Comparison of ENCODE assay signal across 8 mouse cellular contexts in the genomic region with DNA sequence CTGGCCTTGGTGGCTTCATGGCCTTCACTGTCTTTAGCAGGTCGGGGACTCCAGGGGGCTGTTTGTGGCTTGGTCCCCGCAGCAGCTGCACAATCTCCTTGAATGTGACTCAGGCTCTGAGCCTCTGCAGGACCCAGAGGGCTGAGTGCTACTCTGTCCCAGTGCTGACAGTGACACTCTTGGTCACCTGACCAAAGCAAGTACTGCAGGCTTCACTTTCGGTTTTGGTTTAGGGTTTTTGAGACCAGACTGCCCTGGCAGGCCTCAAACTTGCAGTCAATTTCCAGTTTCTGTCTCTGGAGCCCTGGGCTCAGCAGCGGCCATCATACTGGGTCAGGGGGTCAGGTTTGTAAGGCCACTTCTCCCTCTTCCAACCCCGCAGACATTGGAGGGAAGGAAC. TPM values are rescaled to one million over a fixed set of nuclear protein-coding genes. Genes with fewer than 3 reads are reported as not detected.
DNase-seq lines count a peak whose midpoint lies in the region; ATAC-seq and TF ChIP-seq lines count a peak whose summit lies in the region.

No protein-coding gene starts in this region.

- no peak for TF ChIP-seq CTCF in lung, embryonic 14.5 days (IDR thresholded peaks at IDR 0.05; ENCODE audit: low read depth)

- H3K4me1 ChIP-seq in intestine, embryonic 15.5 days (replicated peaks), result peaks cover 13% of the 10 kb centered on the region; the same call in 1 of the 2 replicates
- no peaks in the 10 kb centered on the region for H3K4me1 ChIP-seq in lung, embryonic 14.5 days (ENCODE audit: insufficient read depth)
- H3K4me1 ChIP-seq in stomach, embryonic 16.5 days (ENCODE audit: control insufficient read depth, insufficient read depth, low read length), result no peaks in the 10 kb centered on the region; the same call in 1 of the 2 replicates
- no peaks in the 10 kb centered on the region for H3K4me1 ChIP-seq in forebrain, embryonic 14.5 days (ENCODE audit: control insufficient read depth, insufficient read depth, low read length)

- H3K36me3 ChIP-seq in intestine, embryonic 15.5 days, result 0 out of 2 replicates have a peak, but pooled peaks cover 3% of the 10 kb centered on the region
- H3K36me3 ChIP-seq in lung, embryonic 14.5 days (ENCODE audit: insufficient read depth), result peaks cover 11% of the 10 kb centered on the region; the same call in 1 of the 2 replicates
- H3K36me3 ChIP-seq in stomach, embryonic 16.5 days (ENCODE audit: control insufficient read depth, insufficient read depth, low read length), result no peaks in the 10 kb centered on the region
- no peaks in the 10 kb centered on the region for H3K36me3 ChIP-seq in forebrain, embryonic 14.5 days (ENCODE audit: control insufficient read depth, insufficient read depth, low read length)

- ATAC-seq in erythroblast, adult 5-6 weeks (replicated peaks; ENCODE audit: low FRiP score, poor library complexity, severe bottlenecking), result peak; percentile 65
- ATAC-seq in intestine, embryonic 15.5 days, result peak; percentile 79
- peak; percentile 68 for ATAC-seq in lung, embryonic 14.5 days (ENCODE audit: insufficient read depth)
- ATAC-seq in stomach, embryonic 16.5 days (ENCODE audit: insufficient read depth, low FRiP score), result peak; percentile 68; the same call in 1 of the 2 replicates
- no peak for ATAC-seq in forebrain, embryonic 14.5 days

- no peak overlapping the region for H3K4me3 ChIP-seq in intestine, embryonic 15.5 days (replicated peaks)
- no peak overlapping the region for H3K4me3 ChIP-seq in lung, embryonic 14.5 days (ENCODE audit: low read depth, low read length)
- no peak overlapping the region for H3K4me3 ChIP-seq in stomach, embryonic 16.5 days (replicated peaks; ENCODE audit: low read length)
- no peak overlapping the region for H3K4me3 ChIP-seq in forebrain, embryonic 14.5 days (ENCODE audit: low read depth, low read length)

- peak; percentile 47 for DNase-seq in MEL-GATA-1-ER (ENCODE audit: extremely low read depth, low read depth)
- peak; percentile 75 for DNase-seq in lung, embryonic 14.5 days
- no peak for DNase-seq in cerebellum, postnatal 36 days
- DNase-seq in embryo, embryonic 10 days (ENCODE audit: low spot score), result no peak
- no peak for DNase-seq in forebrain, embryonic 14.5 days (ENCODE audit: low spot score)

- peak overlapping the region; percentile 35; the same call in 1 of the 2 replicates for H3K4me2 ChIP-seq in intestine, embryonic 15.5 days (replicated peaks)
- H3K4me2 ChIP-seq in lung, embryonic 14.5 days, result peak overlapping the region; percentile 27; the same call in 1 of the 2 replicates
- 0 out of 2 replicates have a peak overlapping the region, but pooled peaks have one; percentile 8 for H3K4me2 ChIP-seq in stomach, embryonic 16.5 days (ENCODE audit: low read depth, low read length)
- no peak overlapping the region for H3K4me2 ChIP-seq in forebrain, embryonic 14.5 days (ENCODE audit: low read length)

- peak overlapping the region; percentile 28; the same call in 1 of the 2 replicates for H3K9ac ChIP-seq in intestine, embryonic 15.5 days
- H3K9ac ChIP-seq in lung, embryonic 14.5 days, result no peak overlapping the region
- peak overlapping the region; percentile 49; the same call in 1 of the 2 replicates for H3K9ac ChIP-seq in stomach, embryonic 16.5 days (ENCODE audit: low read length)
- H3K9ac ChIP-seq in forebrain, embryonic 14.5 days (ENCODE audit: low read length), result no peak overlapping the region

- H3K27ac ChIP-seq in intestine, embryonic 15.5 days, result peak overlapping the region; percentile 73
- peak overlapping the region; percentile 54; the same call in 1 of the 2 replicates for H3K27ac ChIP-seq in lung, embryonic 14.5 days (ENCODE audit: low read depth)
- H3K27ac ChIP-seq in stomach, embryonic 16.5 days (ENCODE audit: low read length), result peak overlapping the region; percentile 67
- H3K27ac ChIP-seq in forebrain, embryonic 14.5 days (ENCODE audit: low read depth, low read length), result no peak overlapping the region

- no peaks in the 10 kb centered on the region for H3K27me3 ChIP-seq in intestine, embryonic 15.5 days (replicated peaks)
- no peaks in the 10 kb centered on the region for H3K27me3 ChIP-seq in lung, embryonic 14.5 days (ENCODE audit: insufficient read depth, low read length)
- no peaks in the 10 kb centered on the region for H3K27me3 ChIP-seq in stomach, embryonic 16.5 days (ENCODE audit: control insufficient read depth, insufficient read depth, low read length)
- no peaks in the 10 kb centered on the region for H3K27me3 ChIP-seq in forebrain, embryonic 14.5 days (replicated peaks; ENCODE audit: control insufficient read depth, insufficient read depth, low read length)

- H3K9me3 ChIP-seq in intestine, embryonic 15.5 days, result no peaks in the 10 kb centered on the region
- no peaks in the 10 kb centered on the region for H3K9me3 ChIP-seq in lung, embryonic 14.5 days (ENCODE audit: low read depth, low read length)
- H3K9me3 ChIP-seq in stomach, embryonic 16.5 days (replicated peaks; ENCODE audit: control insufficient read depth, low read length), result no peaks in the 10 kb centered on the region
- H3K9me3 ChIP-seq in forebrain, embryonic 14.5 days (replicated peaks; ENCODE audit: control insufficient read depth, low read length), result no peaks in the 10 kb centered on the region

- 35% methylated on average over 5 of the region's 5 CpGs for WGBS in intestine, embryonic 15.5 days
- 31% methylated on average over 5 of the region's 5 CpGs for WGBS in lung, embryonic 14.5 days
- 43% methylated on average over 5 of the region's 5 CpGs for WGBS in stomach, embryonic 16.5 days
- 68% methylated on average over 5 of the region's 5 CpGs for WGBS in forebrain, embryonic 14.5 days

RNA-seq across cellular contexts. Expression of a gene that starts 8.3 kb away (rescaled TPM):
- total RNA-seq in erythroblast, adult 5-6 weeks (2015; ENCODE audit: low replicate concordance), result 19.6 and 20.8 TPM in 2 replicates
- total RNA-seq in erythroblast, adult 5-6 weeks (2017; ENCODE audit: low replicate concordance), result 23.7 and 52.9 TPM in 2 replicates
- polyA plus RNA-seq in intestine, embryonic 15.5 days (2015; fragmentation: Nextera tagmentation; extraction: Ambion mirVana), result 35.1 and 38.6 TPM in 2 replicates
- 41.6 and 43.3 TPM in 2 replicates for polyA plus RNA-seq in lung, embryonic 14.5 days (2014; fragmentation: Nextera tagmentation; extraction: Ambion mirVana)
- polyA plus RNA-seq in stomach, embryonic 16.5 days (2015; fragmentation: Nextera tagmentation; extraction: Ambion mirVana), result 35.7 and 36.8 TPM in 2 replicates
- polyA plus RNA-seq in forebrain, embryonic 14.5 days (2014; fragmentation: Nextera tagmentation; extraction: Ambion mirVana), result 21.3 and 24.8 TPM in 2 replicates

RNA-seq across cellular contexts. Expression of a gene that starts 9.2 kb away (rescaled TPM):
- 8.8 and 9.0 TPM in 2 replicates for total RNA-seq in erythroblast, adult 5-6 weeks (2015; ENCODE audit: low replicate concordance)
- total RNA-seq in erythroblast, adult 5-6 weeks (2017; ENCODE audit: low replicate concordance), result 7.3 and 14.8 TPM in 2 replicates
- 22.5 and 24.3 TPM in 2 replicates for polyA plus RNA-seq in intestine, embryonic 15.5 days (2015; fragmentation: Nextera tagmentation; extraction: Ambion mirVana)
- polyA plus RNA-seq in lung, embryonic 14.5 days (2014; fragmentation: Nextera tagmentation; extraction: Ambion mirVana), result 73.4 and 77.4 TPM in 2 replicates
- polyA plus RNA-seq in stomach, embryonic 16.5 days (2015; fragmentation: Nextera tagmentation; extraction: Ambion mirVana), result 0.69 and 0.92 TPM in 2 replicates
- 0.11 and 0.38 TPM in 2 replicates for polyA plus RNA-seq in forebrain, embryonic 14.5 days (2014; fragmentation: Nextera tagmentation; extraction: Ambion mirVana)

RNA-seq across cellular contexts. Expression of a gene that starts 36.6 kb away (rescaled TPM):
- not detected in 2 replicates for total RNA-seq in erythroblast, adult 5-6 weeks (2015; ENCODE audit: low replicate concordance)
- not detected in 2 replicates for total RNA-seq in erythroblast, adult 5-6 weeks (2017; ENCODE audit: low replicate concordance)
- polyA plus RNA-seq in intestine, embryonic 15.5 days (2015; fragmentation: Nextera tagmentation; extraction: Ambion mirVana), result 0.40 and 7.2 TPM in 2 replicates
- 10.0 and 12.3 TPM in 2 replicates for polyA plus RNA-seq in lung, embryonic 14.5 days (2014; fragmentation: Nextera tagmentation; extraction: Ambion mirVana)
- polyA plus RNA-seq in stomach, embryonic 16.5 days (2015; fragmentation: Nextera tagmentation; extraction: Ambion mirVana), result 9.2 TPM in 1 of 2 replicates, not detected in the other
- polyA plus RNA-seq in forebrain, embryonic 14.5 days (2014; fragmentation: Nextera tagmentation; extraction: Ambion mirVana), result 5.4 and 6.8 TPM in 2 replicates

Comparison
In these comparisons a context has a peak if more than half of its experiments do, and no peak if none do; other contexts are left out.
1. DNase-seq: peak in MEL-GATA-1-ER (single experiment) and lung, embryonic 14.5 days (single experiment); none in cerebellum, postnatal 36 days (0 of 2), embryo, embryonic 10 days (single experiment) and forebrain, embryonic 14.5 days (single experiment).
2. H3K9ac ChIP-seq: peak in intestine, embryonic 15.5 days (single experiment) and stomach, embryonic 16.5 days (single experiment); none in lung, embryonic 14.5 days (single experiment) and forebrain, embryonic 14.5 days (single experiment).
3. RNA of a gene that starts 9.2 kb away (polyA plus RNA-seq): 73.4 to 77.4 TPM in lung, embryonic 14.5 days and 22.5 to 24.3 TPM in intestine, embryonic 15.5 days; 0.69 to 0.92 TPM in stomach, embryonic 16.5 days and 0.11 to 0.38 TPM in forebrain, embryonic 14.5 days; every median in the first group is over 10 times any median in the second.